Mouse (Mus musculus) layer of hippocampus, adult 2 months (tissue): ENCODE results near the gene Bcl3. TPM values are rescaled to one million over a fixed set of nuclear protein-coding genes. Genes with fewer than 3 reads are reported as not detected.
A peak's percentile ranks its signal among the peaks of the same experiment; 100 is the strongest.

ENCODE experiments used
- DNase-seq, 2 experiments: peaks; one replicate each; pipeline ENCODE4 v3.0.0; 2022; ENCODE audit warnings: low spot score in 2 of 2
- H3K27ac ChIP-seq: fragments of 200-600 bp; 2 replicates; pipeline ENCODE4 v1.8.1; 2022
- H3K4me3 ChIP-seq: fragments of 200-600 bp; 2 replicates; pipeline ENCODE4 v1.8.1; 2022; ENCODE audit warnings: mild to moderate bottlenecking
- CTCF ChIP-seq: fragments of 200-600 bp; conservative IDR thresholded peaks from 2 replicates; pipeline ENCODE4 v1.8.1; 2022; ENCODE audit warnings: antibody characterized with exemption, mild to moderate bottlenecking, moderate library complexity
- total RNA-seq, 2 experiments: library from RNA; stranded (reverse); gene quantifications; 2 replicates each; pipeline ENCODE4 v1.2.3; 2021

Gene Bcl3
- total RNA-seq, 2 experiments from 2014 or later: 0.46 to 0.83 TPM

- Histone ChIP-seq H3K4me3 (no peak overlapping the region), H3K27ac (no peak overlapping the region)
- DNase-seq: no peak
- TF ChIP-seq CTCF: no peak
Measured at GRCm38 (mm10) chr7:19785874-19786458, 36.6 kb downstream of the Bcl3 start.

DNA sequence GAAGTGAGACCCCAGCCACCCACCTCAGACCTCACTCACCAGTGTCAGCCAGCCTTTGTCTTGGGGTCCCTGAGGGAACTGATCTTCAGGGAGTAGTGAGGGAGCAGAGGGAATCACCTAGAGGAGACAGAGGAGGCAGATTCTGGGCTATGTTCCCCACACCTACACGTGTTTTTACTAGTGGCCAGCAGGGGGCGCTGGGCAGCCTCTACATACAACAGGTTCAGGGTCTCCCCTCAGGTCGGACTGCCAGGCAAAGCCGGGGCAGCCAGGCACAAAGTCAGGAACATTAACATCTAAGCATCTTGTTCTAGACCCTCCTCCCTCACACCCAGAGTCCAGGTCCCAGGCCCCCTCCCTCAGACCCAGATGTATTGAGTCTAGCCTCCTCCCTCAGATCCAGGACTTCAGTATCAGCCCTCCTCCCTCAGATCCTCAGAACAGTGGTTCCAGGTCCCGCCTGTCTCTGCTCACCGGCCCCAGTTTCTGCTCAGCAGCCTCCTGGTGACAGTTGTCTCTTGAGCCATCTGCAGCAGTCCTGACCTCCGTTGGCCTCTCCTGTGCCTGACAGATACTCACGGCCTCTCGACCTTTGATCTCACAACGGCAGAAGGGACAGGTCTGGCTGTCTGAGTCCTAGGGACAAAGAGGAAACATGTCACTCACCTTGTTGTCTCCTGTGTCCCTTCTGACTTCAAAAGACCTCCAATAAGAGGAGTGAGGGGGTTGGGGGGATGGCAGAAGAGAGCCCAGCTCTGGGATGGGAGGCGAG is 37.6 kb downstream of the Bcl3 start:
- peak; percentile 65 for TF ChIP-seq CTCF
- H3K27ac ChIP-seq: no peak overlapping the region
- no peak for DNase-seq
- H3K4me3 ChIP-seq: no peak overlapping the region

DNA sequence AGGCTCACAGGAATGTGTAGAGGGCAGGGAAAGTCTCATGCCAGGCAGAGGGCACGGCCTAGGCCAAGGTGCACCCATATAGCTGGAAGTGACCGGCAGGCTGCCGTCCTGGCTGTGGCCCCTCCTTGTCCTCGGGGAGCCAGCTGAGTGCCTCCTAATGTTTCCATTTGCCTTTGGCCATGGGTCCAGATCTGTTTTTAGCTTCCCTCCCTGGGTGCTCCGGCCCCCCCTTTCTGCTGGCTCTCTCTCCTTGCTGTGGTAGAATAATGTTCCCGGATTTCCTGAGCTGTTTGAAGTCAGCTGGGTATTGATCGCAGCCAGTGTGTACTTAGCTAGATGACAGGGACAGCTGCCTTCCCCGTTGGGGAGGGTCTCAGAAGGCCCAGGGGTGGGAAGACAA is 38.9 kb downstream of the Bcl3 start:
- 0 out of 2 replicates have a peak overlapping the region, but pooled peaks have one; percentile 51 for H3K27ac ChIP-seq
- no peak for TF ChIP-seq CTCF
- H3K4me3 ChIP-seq: no peak overlapping the region
- DNase-seq: no peak

GRCm38 (mm10) chr7:19782645-19783044 is 39.9 kb downstream of the Bcl3 start:
- peak; percentile 66 for TF ChIP-seq CTCF
- no peak for DNase-seq
- H3K27ac ChIP-seq: no peak overlapping the region
- H3K4me3 ChIP-seq: no peak overlapping the region

GRCm38 (mm10) chr7:19781741-19782140 is 40.8 kb downstream of the Bcl3 start:
- no peak for DNase-seq
- Histone ChIP-seq H3K27ac (no peak overlapping the region), H3K4me3 (no peak overlapping the region)
- TF ChIP-seq CTCF: no peak

- TF ChIP-seq CTCF: peak; percentile 48
- DNase-seq: no peak
- H3K27ac ChIP-seq: no peak overlapping the region
- no peak overlapping the region for H3K4me3 ChIP-seq
Measured at GRCm38 (mm10) chr7:19779903-19780302, 42.7 kb downstream of the Bcl3 start.

- no peak for DNase-seq
- H3K27ac ChIP-seq: no peak overlapping the region
- H3K4me3 ChIP-seq: no peak overlapping the region
- TF ChIP-seq CTCF: no peak
Measured at GRCm38 (mm10) chr7:19778645-19779044, 43.9 kb downstream of the Bcl3 start.

DNA sequence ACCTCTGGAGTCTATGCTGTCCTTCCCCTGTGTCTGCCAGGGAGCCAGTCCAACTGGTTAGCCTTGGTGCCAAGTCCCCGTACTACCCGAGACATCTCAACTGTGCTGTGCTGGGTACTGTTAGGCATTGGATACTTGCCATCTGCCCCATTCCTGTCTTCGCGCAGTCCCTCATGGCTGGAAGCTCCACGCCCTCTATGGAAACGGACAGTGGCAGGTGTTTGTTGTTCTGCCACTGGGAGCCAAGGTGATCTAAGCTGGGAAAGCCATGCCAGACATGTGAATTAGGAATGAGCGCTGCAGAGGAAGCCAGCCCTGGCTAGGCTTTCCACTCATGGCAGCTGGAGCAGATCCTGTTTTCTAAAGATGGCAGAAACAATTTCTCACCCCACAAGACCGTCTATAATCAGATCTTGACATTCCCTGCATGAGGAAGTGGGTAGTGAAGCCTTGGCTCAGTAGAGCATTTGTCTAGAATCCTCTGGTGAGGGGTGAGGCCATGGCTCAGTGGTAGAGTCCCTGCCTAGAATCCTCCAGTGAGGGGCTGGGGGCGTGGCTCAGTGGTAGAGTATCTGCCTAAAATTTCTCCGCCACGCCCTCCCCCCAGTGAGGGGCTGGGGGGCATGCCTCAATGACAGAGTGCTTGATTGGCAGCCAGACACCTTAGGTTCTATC is 45.4 kb downstream of the Bcl3 start:
- DNase-seq: no peak
- TF ChIP-seq CTCF: no peak
- Histone ChIP-seq H3K4me3 (no peak overlapping the region), H3K27ac (no peak overlapping the region)

- Histone ChIP-seq H3K27ac (no peak overlapping the region), H3K4me3 (no peak overlapping the region)
- no peak for DNase-seq
- no peak for TF ChIP-seq CTCF
Measured at GRCm38 (mm10) chr7:19771682-19772081, 50.9 kb downstream of the Bcl3 start.

DNA sequence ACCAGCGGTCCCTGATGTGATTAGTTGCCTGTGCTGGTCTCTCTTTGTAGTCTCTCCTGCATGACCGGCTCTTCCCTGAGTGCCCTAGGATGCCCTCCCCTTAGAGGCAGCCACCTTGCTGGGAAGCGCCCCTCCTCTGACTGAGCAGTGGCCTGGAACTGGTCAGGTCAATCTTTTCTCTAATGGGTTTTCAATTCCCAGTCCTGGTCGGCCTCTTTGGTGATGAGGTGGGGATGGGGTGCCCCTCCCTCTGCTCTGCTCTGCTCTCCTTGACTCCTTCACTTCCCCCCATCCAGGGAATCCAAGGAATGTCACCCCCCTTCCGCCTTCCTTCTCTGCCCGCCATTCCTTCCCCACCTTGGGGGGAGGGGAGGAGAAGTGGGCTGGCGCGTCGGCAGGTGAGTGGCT is 51.6 kb downstream of the Bcl3 start, which contains the start of gene Bcam:
TSS of gene Bcam (minus strand) at position 33 of the 408 bp plus-strand sequence.
- H3K27ac ChIP-seq: peak within 1 kb of the TSS; percentile 60
- TF ChIP-seq CTCF: no peak
- DNase-seq: no peak
- peak within 1 kb of the TSS; percentile 55 for H3K4me3 ChIP-seq

DNA sequence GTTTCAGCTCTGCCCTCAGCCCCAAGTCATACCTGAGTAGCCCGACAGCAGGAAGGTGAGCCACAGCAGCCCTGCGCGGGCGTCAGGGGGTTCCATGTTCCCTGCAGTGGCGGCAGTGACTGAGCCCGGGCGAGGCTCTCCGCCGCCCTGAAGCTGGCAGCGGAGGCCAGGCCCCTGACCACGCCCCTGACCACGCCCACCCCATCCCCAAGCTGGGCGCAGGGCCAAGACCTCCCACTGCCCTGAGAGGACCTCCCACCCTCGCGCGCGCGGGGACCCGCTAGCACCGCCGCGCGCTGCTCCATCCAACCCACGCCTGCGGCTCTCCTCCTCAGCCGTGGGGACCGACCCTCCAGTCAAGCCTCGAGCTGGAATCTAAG is 52.2 kb downstream of the Bcl3 start:
- DNase-seq: peak; percentile 26 to 41
- Histone ChIP-seq H3K4me3 (peak overlapping the region; percentile 55), H3K27ac (peak overlapping the region; percentile 60)
- no peak for TF ChIP-seq CTCF

GRCm38 (mm10) chr7:19769434-19770374 is 52.9 kb downstream of the Bcl3 start:
- no peak for TF ChIP-seq CTCF
- DNase-seq: no peak
- Histone ChIP-seq H3K27ac (peak overlapping the region; percentile 60), H3K4me3 (peak overlapping the region; percentile 55)
